Mouse (Mus musculus) small intestine, adult 2 months (tissue): ENCODE data around the gene Kif16b.

Experiments
- CTCF ChIP-seq: fragments of 200-500 bp; IDR thresholded peaks from 2 replicates; pipeline ENCODE4 v1.5.1; 2012; ENCODE audit warnings: low read depth, mild to moderate bottlenecking, control low read depth, inconsistent platforms, low read length, moderate library complexity, mixed read lengths; ENCODE audit not compliant: insufficient replicate concordance, insufficient read length; ENCODE audit errors: extremely low read depth
- POLR2A ChIP-seq: fragments of 200-500 bp; IDR thresholded peaks from 2 replicates; pipeline ENCODE4 v1.6.1; 2012; ENCODE audit warnings: low read depth, mild to moderate bottlenecking, control low read depth, inconsistent platforms, low read length, moderate library complexity

GRCm38 (mm10) chr2:142604762-142605161 lies 296.6 kb downstream of the Kif16b start:
- TF ChIP-seq CTCF, result no peak
- TF ChIP-seq POLR2A, result no peak
